ENCODE assay signal across 15 mouse cellular contexts in genomic region chr14:117106900-117107299, GRCm38 (mm10).
DNase-seq lines count a peak whose midpoint lies in the region.
"Had no signal": no experiment of that assay in that cellular context is flagged by ENCODE, and none has a peak within 500 bp of the region (broad histone marks: within the 10 kb centered on the region; RNA-seq: fewer than 3 reads in every experiment).

No protein-coding gene starts in this region.

- DNase-seq in frontal cortex, postnatal 36 days (ENCODE audit: low spot score in 2 of 2): peak; percentile 11
- DNase-seq in frontal cortex, postnatal 10 days (ENCODE audit: low spot score in 2 of 2): no peak
- DNase-seq in right cerebral cortex, adult 18-20 months: peak; percentile 14
- no peak for DNase-seq in right cerebral cortex, postnatal 4 days
- DNase-seq in NIH3T3 (ENCODE audit: low read depth): peak; percentile 14
- peak; percentile 35 for DNase-seq in telencephalon, adult 2 months (ENCODE audit: low read depth, low spot score)
- DNase-seq in adrenal gland, adult 2 months: no peak
- DNase-seq: adrenal gland, postnatal 10 days; cerebellum, adult 18-20 months; cerebellum, adult 9-11 months; cerebellum, postnatal 36 days; forebrain, postnatal 0 days; gastrocnemius, postnatal 36 days; heart, adult 11 months; heart, postnatal 36 days had no signal

Comparison
In these comparisons a context has a peak if more than half of its experiments do, and no peak if none do; other contexts are left out.
1. DNase-seq: peak in frontal cortex, postnatal 36 days (2 of 2), right cerebral cortex, adult 18-20 months (single experiment), NIH3T3 (single experiment) and telencephalon, adult 2 months (single experiment); none in frontal cortex, postnatal 10 days (0 of 2), right cerebral cortex, postnatal 4 days (single experiment) and adrenal gland, adult 2 months (single experiment).